Mouse (Mus musculus): ENCODE measurements around the gene Wdr72.

The Wdr72 gene

DNA sequence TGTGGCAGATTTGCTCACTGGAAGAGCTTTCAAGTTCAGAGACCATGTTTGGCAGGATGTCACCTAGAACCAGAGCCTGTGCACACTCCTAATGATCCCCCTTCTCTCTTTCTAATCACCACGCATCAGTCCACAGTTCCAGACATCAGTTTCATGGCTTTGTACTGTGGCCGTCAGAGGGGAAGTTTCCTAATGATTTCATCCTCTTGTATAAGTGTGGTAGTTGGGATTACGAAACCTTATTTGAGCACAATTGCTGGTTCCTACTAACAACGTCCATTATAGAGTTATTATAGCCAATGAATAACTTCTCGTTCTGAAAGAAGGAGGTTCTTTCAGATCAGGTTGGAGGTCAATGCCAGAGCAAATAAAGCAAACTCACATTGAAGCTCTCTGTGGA, 131.1 kb downstream of the Wdr72 start:
- DNase-seq (ENCODE audit: low spot score) = no peak

DNA sequence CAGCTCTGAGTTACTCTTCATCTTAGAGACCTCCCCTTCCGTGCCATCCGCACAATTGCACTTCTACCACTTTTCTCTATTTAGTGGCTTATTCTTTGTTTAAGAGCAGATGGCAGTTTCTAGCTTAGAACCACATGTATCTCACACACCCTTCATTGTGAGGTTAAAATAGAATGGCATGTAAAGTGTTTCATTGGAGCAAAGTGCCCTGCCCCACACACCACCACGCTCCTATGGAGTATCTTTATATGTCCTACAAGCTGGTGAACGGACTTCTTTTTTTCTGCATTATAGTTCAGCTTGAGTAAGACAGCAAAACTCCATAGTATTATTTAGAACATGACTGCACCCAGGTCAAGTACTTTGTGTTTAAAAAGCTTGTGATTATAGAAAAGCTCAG, 137.9 kb downstream of the Wdr72 start:
- DNase-seq (ENCODE audit: low spot score) = no peak

DNA sequence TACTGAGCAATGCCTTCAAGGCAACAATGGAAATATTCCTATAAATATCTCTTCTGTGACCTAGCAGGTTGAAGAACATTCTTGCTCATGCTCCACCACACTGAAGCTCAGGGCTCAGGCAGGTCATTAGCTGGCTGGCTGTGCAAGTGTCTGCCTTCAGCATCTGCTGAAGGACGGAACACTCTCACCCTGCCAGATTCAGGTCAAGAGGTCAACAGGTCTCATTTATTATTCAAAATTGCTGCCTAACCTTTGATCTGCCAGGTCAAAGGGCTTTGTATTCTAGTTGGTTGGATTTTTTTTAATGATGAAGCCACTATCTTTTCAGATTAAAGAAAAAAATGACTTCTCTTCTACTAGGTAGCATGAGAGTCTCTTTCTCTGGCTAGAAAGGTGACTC, 139.3 kb downstream of the Wdr72 start:
- DNase-seq (ENCODE audit: low spot score) = no peak

DNA sequence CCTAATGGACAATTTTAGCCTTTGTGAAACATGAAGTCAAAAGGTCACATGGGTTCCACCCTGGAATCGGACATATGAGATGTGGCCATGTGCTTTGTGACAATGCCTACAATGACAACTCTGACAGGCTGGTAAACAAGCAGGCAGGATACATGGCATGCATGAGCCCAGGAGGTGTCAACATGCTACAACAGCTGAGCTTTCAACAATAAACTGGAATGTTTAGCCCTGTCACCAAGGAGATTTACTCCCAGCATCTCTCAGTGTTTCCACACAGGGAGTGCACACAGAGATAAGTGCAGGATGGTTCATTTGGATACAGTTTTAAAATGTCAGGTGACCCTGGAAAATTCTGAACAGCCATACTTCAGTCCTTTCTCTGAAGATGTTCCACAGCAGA, 140.4 kb downstream of the Wdr72 start:
- DNase-seq (ENCODE audit: low spot score) = no peak

DNA sequence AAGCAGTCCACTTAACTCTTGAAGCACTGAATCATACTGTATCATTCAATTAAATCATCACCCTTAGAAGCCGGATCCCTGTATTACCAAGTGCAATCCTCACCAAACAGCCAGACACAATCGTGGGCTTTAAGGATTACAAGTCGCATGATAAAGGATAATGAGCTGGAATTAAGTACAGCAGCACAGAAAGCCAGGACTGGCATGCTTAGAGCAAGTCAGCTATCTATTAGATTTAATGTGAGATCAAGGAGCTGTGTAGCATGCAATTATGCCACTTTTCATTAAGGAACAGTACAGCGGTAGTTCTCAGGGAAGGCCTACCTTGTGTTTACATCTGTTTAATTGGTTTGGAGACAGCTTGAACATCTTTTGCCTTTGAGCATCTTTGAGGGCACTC, 148.2 kb downstream of the Wdr72 start:
- no peak for DNase-seq (ENCODE audit: low spot score)

DNA sequence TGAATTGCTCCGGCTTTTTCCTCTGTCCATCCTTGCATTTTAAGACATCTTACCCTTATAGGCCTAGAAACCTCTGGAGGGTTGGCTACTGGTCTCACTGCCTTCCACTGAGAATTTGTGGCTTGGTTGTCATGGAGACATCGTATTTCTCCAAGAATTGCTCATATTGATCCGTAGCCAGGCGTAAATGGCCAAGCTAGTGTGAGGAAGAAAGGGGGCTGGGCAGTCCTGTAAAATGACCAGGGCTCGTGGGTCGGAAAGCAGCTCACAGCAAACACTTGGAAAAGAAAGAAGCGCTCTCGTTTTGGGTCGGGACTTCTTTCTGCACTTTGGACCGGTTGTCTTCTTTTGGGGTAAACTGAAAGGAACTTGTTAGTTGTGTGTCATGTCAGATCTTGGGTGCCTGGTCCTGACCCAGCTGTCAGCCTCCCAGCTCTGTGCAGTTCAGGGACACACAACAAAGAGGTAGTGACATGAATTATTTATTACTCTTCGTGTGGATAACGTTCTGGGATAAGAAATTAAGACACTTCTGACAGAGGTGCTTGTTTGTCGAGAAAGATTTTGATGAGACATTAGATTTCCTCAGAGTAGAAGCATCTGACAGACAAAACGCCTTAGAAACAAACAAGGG, 167.7 kb downstream of the Wdr72 start:
- DNase-seq (ENCODE audit: low spot score) = no peak

DNA sequence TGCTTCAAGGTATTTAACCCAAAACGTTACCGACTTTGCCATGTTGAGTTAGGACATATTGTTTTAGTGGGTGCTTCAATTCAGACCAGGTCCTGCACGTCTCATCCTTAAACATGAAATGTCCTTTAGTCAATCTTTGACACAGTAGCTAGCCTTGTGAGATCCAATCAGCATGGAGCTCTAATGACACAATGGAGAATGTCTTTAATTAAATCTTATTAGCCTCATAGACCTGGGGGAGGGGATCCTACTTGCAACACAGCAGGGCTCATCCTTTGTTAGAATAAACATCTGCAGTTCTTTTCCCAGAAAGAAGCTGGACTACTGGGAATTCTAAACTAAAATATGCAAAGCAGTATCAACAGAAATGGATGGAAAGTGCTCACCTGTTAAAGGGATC, 171.9 kb downstream of the Wdr72 start:
- no peak for DNase-seq (ENCODE audit: low spot score)

DNA sequence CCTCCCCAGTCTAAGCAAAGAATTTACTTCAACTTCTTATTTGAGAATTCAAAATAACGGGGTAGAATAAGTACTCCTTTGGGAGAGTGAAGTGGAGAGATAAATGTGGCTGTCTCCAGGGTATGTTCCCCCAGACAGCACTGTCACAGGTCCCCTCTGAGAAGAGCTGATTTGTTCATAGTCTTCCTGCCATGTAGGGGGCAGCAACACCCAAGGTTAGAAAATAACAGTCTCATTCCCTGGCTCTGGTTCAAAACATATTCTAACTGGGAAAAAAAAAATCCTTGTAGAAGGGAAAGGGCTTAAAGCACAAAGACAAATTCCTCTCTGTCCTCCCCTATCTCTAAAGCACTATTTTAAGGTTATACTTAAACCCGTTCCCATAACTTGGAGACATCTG, 176.1 kb downstream of the Wdr72 start:
- DNase-seq (ENCODE audit: low spot score) = peak; percentile 22

DNA sequence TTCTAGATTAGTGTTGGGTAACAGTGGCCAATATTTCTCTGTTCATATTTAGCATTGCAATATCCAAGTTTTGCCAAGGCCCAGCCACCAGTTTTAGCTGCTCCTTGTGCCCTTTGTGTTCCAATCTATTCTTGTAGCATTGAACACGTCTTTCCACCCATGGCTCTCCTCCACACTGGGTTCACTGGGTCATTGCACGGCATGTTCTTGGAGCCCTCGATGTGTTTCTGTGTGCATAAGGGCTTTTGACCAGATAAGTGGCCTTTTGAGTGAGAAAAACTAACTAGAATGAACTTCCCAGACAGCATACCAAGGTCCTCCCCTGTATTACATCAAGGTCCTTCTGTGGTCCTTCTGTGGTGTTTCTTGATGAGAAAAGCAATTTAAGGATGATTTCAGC, 184.3 kb downstream of the Wdr72 start:
- DNase-seq (ENCODE audit: low spot score) = peak; percentile 59

DNA sequence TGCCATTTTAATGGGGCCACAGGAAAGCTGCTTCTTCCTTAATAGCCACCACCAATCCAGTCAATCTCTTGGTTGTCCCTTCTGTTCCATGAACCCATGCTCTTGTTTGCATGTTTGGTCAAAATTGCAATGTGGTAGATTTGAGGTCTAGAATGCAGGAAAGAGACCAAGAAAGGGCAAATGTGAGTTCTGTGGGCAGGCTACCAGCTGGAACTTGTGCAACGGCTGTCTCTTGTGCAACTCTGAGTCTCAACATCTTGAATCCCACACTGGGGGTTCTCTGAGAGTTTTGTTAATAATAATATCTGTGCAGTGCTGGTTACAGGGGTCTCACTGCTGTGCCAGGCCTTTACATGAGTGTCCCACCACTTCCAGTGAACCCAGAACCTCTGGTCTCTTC, 208.6 kb downstream of the Wdr72 start:
- no peak for DNase-seq (ENCODE audit: low spot score)

DNA sequence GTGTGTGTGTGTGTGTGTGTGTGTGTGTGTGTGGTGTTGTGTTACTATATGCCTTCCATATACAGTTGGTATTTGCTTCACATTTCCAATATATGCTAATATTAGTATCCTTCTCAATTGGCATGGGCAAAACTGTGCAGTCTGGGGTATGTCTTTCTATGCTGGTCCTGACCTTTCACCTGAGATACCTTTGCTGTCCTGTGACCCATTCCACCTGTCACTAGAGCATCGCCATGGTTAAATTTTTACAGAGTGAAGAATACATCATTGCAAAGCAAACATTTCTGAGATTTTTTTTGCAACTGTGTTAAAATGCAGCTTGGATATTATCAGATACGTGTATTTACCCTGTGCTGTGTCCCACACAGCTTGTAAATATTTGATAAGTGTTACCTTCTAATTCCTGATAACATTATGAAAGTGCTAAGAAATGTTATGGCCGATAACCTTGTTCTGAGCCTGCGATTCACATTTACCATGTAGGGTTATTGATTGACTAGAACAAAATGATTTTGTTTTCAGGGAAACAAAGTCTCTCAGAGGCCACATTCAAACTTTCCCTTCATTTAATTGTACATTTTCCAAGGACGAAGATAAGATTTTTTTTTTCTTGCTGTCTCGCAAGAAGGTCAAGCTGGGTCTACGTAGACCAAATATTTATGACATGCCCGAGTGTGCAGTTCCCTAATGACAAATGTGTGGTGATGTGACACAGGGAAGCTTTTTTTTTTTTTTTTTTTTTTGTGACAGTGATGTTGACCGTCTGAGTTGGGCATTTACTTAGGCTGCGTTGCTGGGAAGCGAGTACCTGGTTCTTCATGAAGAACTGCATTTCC, 214.2 kb downstream of the Wdr72 start:
- DNase-seq (ENCODE audit: low spot score) = no peak

DNA sequence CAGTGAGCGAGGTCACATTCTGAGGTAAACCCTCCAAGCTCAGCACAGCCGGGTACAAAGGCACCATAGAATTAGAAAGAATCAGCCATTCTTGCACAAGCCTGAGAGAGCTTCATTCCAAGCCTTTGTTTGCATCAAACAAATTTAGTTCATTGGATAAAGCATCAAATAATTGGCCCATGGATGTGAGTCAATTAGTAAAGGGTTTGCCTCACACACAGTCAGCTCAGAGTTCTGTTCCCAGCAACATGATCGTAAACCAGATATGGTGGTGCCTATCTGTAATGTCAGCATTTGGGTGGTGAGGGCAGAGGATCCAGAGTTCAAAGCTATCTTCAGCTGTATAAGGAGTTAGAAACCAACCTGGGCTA, 214.8 kb downstream of the Wdr72 start:
- no peak for DNase-seq (ENCODE audit: low spot score)

DNA sequence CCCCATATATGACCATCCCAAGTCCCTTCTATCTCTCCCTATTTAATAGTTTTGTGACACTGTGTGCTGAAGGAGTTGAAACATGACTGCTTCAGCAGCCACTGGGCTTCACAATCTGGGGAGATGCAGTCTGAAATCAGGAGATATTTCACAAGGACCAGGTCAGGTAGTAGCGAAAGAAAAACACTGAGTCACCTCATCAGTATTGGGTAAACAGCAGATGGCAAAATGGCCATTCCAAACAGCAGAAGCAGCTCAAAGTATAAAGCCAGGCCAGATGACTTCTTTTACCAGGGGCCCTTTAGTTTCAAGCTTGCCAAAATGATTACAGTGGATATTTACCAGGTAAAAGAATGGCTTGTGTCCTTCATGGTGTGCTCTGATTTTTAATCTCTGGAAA, 215.8 kb downstream of the Wdr72 start:
- no peak for DNase-seq (ENCODE audit: low spot score)

DNA sequence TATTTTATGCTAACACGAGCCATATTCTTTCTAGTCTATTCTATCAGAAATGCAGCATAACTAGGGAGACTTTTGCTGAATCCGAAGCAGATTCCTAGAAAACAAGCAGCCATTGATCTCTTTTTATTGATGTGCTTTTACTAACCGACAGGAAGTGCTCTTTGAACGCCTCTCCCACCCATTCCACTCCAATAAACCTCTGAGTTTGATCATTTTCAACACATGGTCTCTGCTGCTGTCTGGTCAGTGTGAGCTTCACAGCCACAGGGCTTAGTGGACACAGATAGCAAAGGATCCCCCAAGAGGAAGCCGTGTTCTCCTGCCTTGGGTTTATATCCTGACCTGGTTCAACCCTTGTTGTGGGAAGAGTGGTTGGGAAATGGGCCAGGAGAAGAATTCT, 218.7 kb downstream of the Wdr72 start:
- no peak for DNase-seq (ENCODE audit: low spot score)

DNA sequence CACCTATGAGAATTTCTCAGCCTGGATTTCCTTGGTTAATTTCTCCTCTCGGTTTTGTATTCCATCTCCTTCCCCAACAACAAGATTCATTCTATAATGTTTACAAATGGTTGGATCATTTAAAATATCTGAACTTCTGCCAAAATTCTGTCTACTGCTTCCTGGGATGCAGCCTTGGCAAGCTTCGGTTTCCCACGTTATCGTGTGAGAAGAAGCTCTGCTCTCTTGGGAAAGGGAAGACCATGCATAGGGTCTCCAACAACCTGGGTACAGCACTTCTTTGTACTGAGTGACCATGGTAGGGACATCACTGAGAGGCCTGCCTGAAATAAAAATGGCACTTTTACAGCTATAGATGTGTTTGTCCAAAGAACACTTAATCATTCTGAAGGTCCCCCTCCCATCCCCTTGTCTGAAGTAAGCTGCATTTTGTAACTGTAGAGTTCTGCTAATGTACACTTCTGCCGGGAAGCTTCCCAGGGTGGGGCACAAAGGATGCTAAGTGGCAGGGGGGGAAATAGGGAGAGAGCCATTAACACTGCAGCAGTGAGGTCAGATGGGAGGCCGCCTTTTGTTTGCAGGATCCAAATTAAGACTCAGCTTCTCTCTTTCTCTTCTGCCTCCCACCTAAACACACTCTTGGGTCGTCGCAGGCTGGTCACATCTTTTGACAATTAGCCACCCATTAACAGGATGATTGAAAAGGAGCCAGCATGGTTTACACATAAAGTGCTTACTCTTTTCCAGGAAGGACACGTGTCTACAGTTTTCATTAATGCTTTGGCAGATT, 220.7 kb downstream of the Wdr72 start:
- no peak for DNase-seq (ENCODE audit: low spot score)

DNA sequence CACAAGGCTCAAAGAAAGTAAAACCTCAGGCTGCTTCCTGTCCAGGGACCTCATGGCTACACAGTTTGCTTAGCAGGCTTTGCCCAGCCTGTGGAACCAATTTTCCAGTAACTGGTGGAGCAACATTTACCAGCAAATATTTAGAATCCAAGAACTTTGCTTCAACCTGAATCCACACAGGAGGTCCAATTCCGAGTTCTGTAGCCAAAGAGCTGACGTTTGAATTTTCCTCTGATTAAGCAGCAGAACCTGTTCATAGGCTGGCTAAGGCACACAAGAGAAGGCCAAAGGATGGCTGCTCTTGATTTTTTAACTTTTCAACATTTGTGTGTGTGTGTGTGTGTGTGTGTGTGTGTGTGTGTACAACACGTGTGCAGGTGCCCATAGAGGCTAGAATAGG, 222.2 kb downstream of the Wdr72 start:
- no peak for DNase-seq (ENCODE audit: low spot score)
